Comparison of ENCODE assay signal across 9 mouse cellular contexts in genomic region chr4:153943243-153943642, GRCm38 (mm10). TPM values are rescaled to one million over a fixed set of nuclear protein-coding genes. Genes with fewer than 3 reads are reported as not detected.
DNase-seq lines count a peak whose midpoint lies in the region; ATAC-seq and TF ChIP-seq lines count a peak whose summit lies in the region.
"Had no signal": no experiment of that assay in that cellular context is flagged by ENCODE, and none has a peak within 500 bp of the region (broad histone marks: within the 10 kb centered on the region; RNA-seq: fewer than 3 reads in every experiment).

No protein-coding gene starts in this region.

- no peaks in the 10 kb centered on the region for H3K36me3 ChIP-seq in kidney, postnatal 0 days (ENCODE audit: insufficient read depth, low read length)
- no peaks in the 10 kb centered on the region for H3K36me3 ChIP-seq in ES-E14 (ENCODE audit: control insufficient read depth, insufficient read depth, low read length, poor library complexity, severe bottlenecking)
- H3K36me3 ChIP-seq in hindbrain, embryonic 14.5 days (replicated peaks; ENCODE audit: control insufficient read depth, insufficient read depth) = no peaks in the 10 kb centered on the region
- H3K36me3 ChIP-seq: embryonic facial prominence, embryonic 13.5 days; neural tube, embryonic 12.5 days had no signal

- ATAC-seq in kidney, postnatal 0 days (replicated peaks; ENCODE audit: low FRiP score, low read depth) = no peak
- no peak for ATAC-seq in hindbrain, embryonic 14.5 days (ENCODE audit: low FRiP score)
- no peak for ATAC-seq in monocyte, adult 5-6 weeks (replicated peaks; ENCODE audit: insufficient number of reproducible peaks, low FRiP score, low TSS enrichment, poor library complexity, severe bottlenecking)

- TF ChIP-seq CTCF in kidney, postnatal 0 days (IDR thresholded peaks at IDR 0.05; ENCODE audit: low read depth) = peak; percentile 75

- no peak overlapping the region for H3K9ac ChIP-seq in kidney, postnatal 0 days (ENCODE audit: low read depth, low read length)
- H3K9ac ChIP-seq in ES-E14 (ENCODE audit: insufficient read depth, low read depth, low read length, poor library complexity, severe bottlenecking) = no peak overlapping the region
- H3K9ac ChIP-seq in hindbrain, embryonic 14.5 days = no peak overlapping the region
- H3K9ac ChIP-seq: embryonic facial prominence, embryonic 13.5 days; neural tube, embryonic 12.5 days had no signal

- WGBS in kidney, postnatal 0 days = 53% methylated on average over 4 of the region's 4 CpGs
- WGBS in hindbrain, embryonic 14.5 days = 53% methylated on average over 4 of the region's 4 CpGs

- H3K9me3 ChIP-seq in kidney, postnatal 0 days (replicated peaks; ENCODE audit: low read length) = no peaks in the 10 kb centered on the region
- H3K9me3 ChIP-seq in ES-E14 (ENCODE audit: control insufficient read depth, insufficient read depth, low read depth, low read length) = no peaks in the 10 kb centered on the region
- no peaks in the 10 kb centered on the region for H3K9me3 ChIP-seq in hindbrain, embryonic 14.5 days (ENCODE audit: control insufficient read depth, low read length)
- H3K9me3 ChIP-seq: embryonic facial prominence, embryonic 13.5 days; neural tube, embryonic 12.5 days had no signal

- H3K4me1 ChIP-seq in kidney, postnatal 0 days (replicated peaks; ENCODE audit: insufficient read depth, low read length) = no peaks in the 10 kb centered on the region
- H3K4me1 ChIP-seq in ES-E14 (ENCODE audit: control insufficient read depth in 2 of 2, insufficient read depth in 2 of 2, low read length in 2 of 2, poor library complexity in 1 of 2) = no peaks in the 10 kb centered on the region
- H3K4me1 ChIP-seq in hindbrain, embryonic 14.5 days (replicated peaks; ENCODE audit: control insufficient read depth, insufficient read depth, low read length) = no peaks in the 10 kb centered on the region
- H3K4me1 ChIP-seq: embryonic facial prominence, embryonic 13.5 days had no signal

- H3K4me2 ChIP-seq in kidney, postnatal 0 days (ENCODE audit: low read length) = no peak overlapping the region
- no peak overlapping the region for H3K4me2 ChIP-seq in hindbrain, embryonic 14.5 days (replicated peaks)
- H3K4me2 ChIP-seq: embryonic facial prominence, embryonic 13.5 days; neural tube, embryonic 12.5 days had no signal

- in situ Hi-C loops in ES-E14 (cut with MboI; ENCODE audit: low sequenced_read_pairs in 2 of 2, unreplicated experiment in 2 of 2) = no loop called here

- H3K27me3 ChIP-seq in kidney, postnatal 0 days (ENCODE audit: insufficient read depth, low read length) = no peaks in the 10 kb centered on the region
- no peaks in the 10 kb centered on the region for H3K27me3 ChIP-seq in hindbrain, embryonic 14.5 days (ENCODE audit: control insufficient read depth, insufficient read depth, low read length)

- no peak overlapping the region for H3K4me3 ChIP-seq in kidney, postnatal 0 days (replicated peaks; ENCODE audit: low read depth, low read length)
- no peak overlapping the region for H3K4me3 ChIP-seq in ES-E14 (ENCODE audit: insufficient read depth in 1 of 2, low read depth in 1 of 2, low read length in 2 of 2, poor library complexity in 1 of 2, severe bottlenecking in 1 of 2)
- no peak overlapping the region for H3K4me3 ChIP-seq in hindbrain, embryonic 14.5 days (replicated peaks; ENCODE audit: low read length)
- H3K4me3 ChIP-seq: embryonic facial prominence, embryonic 13.5 days; neural tube, embryonic 12.5 days had no signal

- no peak overlapping the region for H3K27ac ChIP-seq in kidney, postnatal 0 days
- H3K27ac ChIP-seq in ES-E14 (ENCODE audit: insufficient read depth, low read depth, low read length, poor library complexity, severe bottlenecking) = no peak overlapping the region
- H3K27ac ChIP-seq in hindbrain, embryonic 14.5 days = no peak overlapping the region
- H3K27ac ChIP-seq: embryonic facial prominence, embryonic 13.5 days; neural tube, embryonic 12.5 days had no signal

- DNase-seq in kidney, postnatal 0 days (ENCODE audit: low spot score) = peak; percentile 41
- no peak for DNase-seq in kidney, adult 11 months
- DNase-seq in ES-E14 (ENCODE audit: low read depth, low spot score) (no peak), adipocyte (ENCODE audit: low spot score) (peak; percentile 42)
- peak; percentile 65 for DNase-seq in hindbrain, embryonic 14.5 days (ENCODE audit: low spot score)
- peak; percentile 20 for DNase-seq in lung, postnatal 14 days

TF ChIP-seq in ES-E14, 5 proteins besides CTCF, POLR2A, EP300 and RAD21:
- TF ChIP-seq ZC3H11A (IDR thresholded peaks at IDR 0.05; ENCODE audit: borderline replicate concordance, low read depth, low read length) = peak; percentile 70; the same call in 1 of the 2 replicates
- TF ChIP-seq MAFK (IDR thresholded peaks at IDR 0.05; ENCODE audit: insufficient read depth, low read depth, low read length) = no peak

RNA-seq across cellular contexts. Expression of gene A430005L14Rik, which starts 13.8 kb away (rescaled TPM):
- 93.3 and 94.8 TPM in 2 replicates for polyA plus RNA-seq in kidney, postnatal 0 days (2015; fragmentation: Nextera tagmentation; extraction: Ambion mirVana)
- total RNA-seq in ES-E14 (2012; rRNA removed) = 57.5 and 71.4 TPM in 2 replicates
- 57.3 and 60.5 TPM in 2 replicates for polyA plus RNA-seq in hindbrain, embryonic 14.5 days (2014; fragmentation: Nextera tagmentation; extraction: Ambion mirVana)
- 27.5 to 38.1 TPM (median 30.3 TPM) in 3 replicates for total RNA-seq in monocyte, adult 5-6 weeks (2017)

RNA-seq across cellular contexts. Expression of gene Dffb, which starts 31.7 kb away (rescaled TPM):
- 9.7 and 10.7 TPM in 2 replicates for polyA plus RNA-seq in kidney, postnatal 0 days (2015; fragmentation: Nextera tagmentation; extraction: Ambion mirVana)
- total RNA-seq in ES-E14 (2012; rRNA removed) = 14.4 and 15.1 TPM in 2 replicates
- polyA plus RNA-seq in hindbrain, embryonic 14.5 days (2014; fragmentation: Nextera tagmentation; extraction: Ambion mirVana) = 8.0 and 10.0 TPM in 2 replicates
- 15.3 to 16.6 TPM (median 15.4 TPM) in 3 replicates for total RNA-seq in monocyte, adult 5-6 weeks (2017)

RNA-seq across cellular contexts. Expression of gene Cep104, which starts 31.8 kb away (rescaled TPM):
- 8.7 and 10.9 TPM in 2 replicates for polyA plus RNA-seq in kidney, postnatal 0 days (2015; fragmentation: Nextera tagmentation; extraction: Ambion mirVana)
- total RNA-seq in ES-E14 (2012; rRNA removed) = 15.0 and 16.1 TPM in 2 replicates
- polyA plus RNA-seq in hindbrain, embryonic 14.5 days (2014; fragmentation: Nextera tagmentation; extraction: Ambion mirVana) = 15.3 and 16.4 TPM in 2 replicates
- 3.7 to 8.5 TPM (median 3.9 TPM) in 3 replicates for total RNA-seq in monocyte, adult 5-6 weeks (2017)

Comparison
In these comparisons a context has a peak if more than half of its experiments do, and no peak if none do; other contexts are left out.
1. DNase-seq: peak in kidney, postnatal 0 days (single experiment), adipocyte (single experiment), hindbrain, embryonic 14.5 days (single experiment) and lung, postnatal 14 days (single experiment); none in kidney, adult 11 months (single experiment) and ES-E14 (single experiment).